Mouse (Mus musculus) testis, adult 2 months (tissue): ENCODE results near the gene Cenpm. TPM values are rescaled to one million over a fixed set of nuclear protein-coding genes. Genes with fewer than 3 reads are reported as not detected.

Source experiments
- H3K27ac ChIP-seq: fragments of 200-500 bp; 2 replicates; pipeline ENCODE4 v1.5.1; 2012; ENCODE audit warnings: low read depth, low read length; ENCODE audit not compliant: control insufficient read depth, insufficient read depth
- H3K27me3 ChIP-seq: fragments of 200-500 bp; 2 replicates; pipeline ENCODE4 v1.6.1; 2012; ENCODE audit warnings: mild to moderate bottlenecking, low read length, moderate library complexity; ENCODE audit not compliant: control insufficient read depth, insufficient read depth
- H3K36me3 ChIP-seq: fragments of 200-500 bp; 2 replicates; pipeline ENCODE4 v1.6.1; 2012; ENCODE audit warnings: mild to moderate bottlenecking, low read length; ENCODE audit not compliant: control insufficient read depth, insufficient read depth
- H3K4me1 ChIP-seq: fragments of 200-500 bp; 2 replicates; pipeline ENCODE4 v1.6.1; 2012; ENCODE audit warnings: low read length; ENCODE audit not compliant: control insufficient read depth, insufficient read depth
- H3K4me3 ChIP-seq: fragments of 200-500 bp; 2 replicates; pipeline ENCODE4 v1.5.1; 2012; ENCODE audit warnings: low read depth, mild to moderate bottlenecking, low read length, moderate library complexity, mixed read lengths; ENCODE audit not compliant: control insufficient read depth
- CTCF ChIP-seq: fragments of 200-500 bp; IDR thresholded peaks from 2 replicates; pipeline ENCODE4 v1.5.1; 2012; ENCODE audit warnings: low read depth, mild to moderate bottlenecking, inconsistent platforms, low read length, moderate library complexity; ENCODE audit not compliant: control insufficient read depth, insufficient read depth, insufficient replicate concordance
- POLR2A ChIP-seq: fragments of 200-500 bp; IDR thresholded peaks from 2 replicates; pipeline ENCODE4 v1.6.1; 2012; ENCODE audit warnings: low read depth, mild to moderate bottlenecking, inconsistent platforms, low read length, moderate library complexity; ENCODE audit not compliant: control insufficient read depth
- polyA plus RNA-seq: library from polyadenylated mRNA; depleted of rRNA; stranded (reverse); fragments of >200 nt; gene quantifications from 2 replicates; pipeline ENCODE4 v1.2.3, GENCODE M21; 2012; rRNA removed

Cenpm gene
- polyA plus RNA-seq, 1 experiment, result 14.6 TPM

DNA sequence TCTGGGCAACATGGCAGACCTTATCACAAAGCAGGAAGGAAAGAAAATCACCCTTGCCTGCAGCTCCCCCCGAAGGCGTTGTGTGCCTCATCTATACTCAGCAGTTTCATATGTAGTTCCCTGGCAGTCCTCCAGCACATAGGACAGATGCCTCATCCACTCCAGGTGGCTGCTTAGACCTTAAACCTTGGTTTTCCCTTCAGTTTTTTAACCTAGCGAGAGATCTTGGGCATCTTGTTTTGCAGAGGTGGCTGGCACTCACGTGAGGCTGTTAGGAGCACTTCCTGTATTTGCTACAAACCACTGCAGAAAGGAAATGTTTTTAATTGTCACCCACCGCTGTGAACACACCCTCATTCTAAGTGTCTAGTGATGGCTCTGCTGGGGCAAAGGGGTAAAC, 57.6 kb downstream of the Cenpm start:
- Histone ChIP-seq H3K4me1 (no peaks in the 10 kb centered on the region), H3K4me3 (no peak overlapping the region), H3K27ac (no peak overlapping the region), H3K36me3 (no peaks in the 10 kb centered on the region; the same call in 1 of the 2 replicates), H3K27me3 (no peaks in the 10 kb centered on the region)
- TF ChIP-seq CTCF, result no peak
- TF ChIP-seq POLR2A, result no peak

DNA sequence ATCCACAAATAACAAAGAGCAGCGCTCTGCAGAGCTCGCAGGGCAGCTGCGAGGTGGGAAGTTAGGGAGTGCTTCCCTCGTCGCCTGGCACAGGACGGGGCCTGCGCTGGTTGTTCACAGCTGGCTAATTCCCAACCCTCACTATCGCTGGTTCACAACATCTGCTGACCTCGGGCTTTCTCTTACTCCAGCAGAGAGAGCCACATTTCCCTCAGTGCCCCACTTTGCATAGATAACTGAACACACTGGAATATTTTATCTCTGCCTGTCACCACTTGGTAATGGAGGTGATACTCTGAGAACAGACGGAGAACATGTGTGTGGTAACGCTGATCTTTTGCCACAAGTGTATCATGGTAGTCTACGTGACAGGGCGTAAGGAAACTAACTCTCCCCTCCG, 58.4 kb downstream of the Cenpm start:
- no peaks in the 10 kb centered on the region for H3K4me1 ChIP-seq
- H3K27me3 ChIP-seq, result no peaks in the 10 kb centered on the region
- H3K36me3 ChIP-seq, result no peaks in the 10 kb centered on the region; the same call in 1 of the 2 replicates
- H3K4me3 ChIP-seq, result no peak overlapping the region
- TF ChIP-seq POLR2A (no peak), CTCF (no peak)
- H3K27ac ChIP-seq, result no peak overlapping the region

DNA sequence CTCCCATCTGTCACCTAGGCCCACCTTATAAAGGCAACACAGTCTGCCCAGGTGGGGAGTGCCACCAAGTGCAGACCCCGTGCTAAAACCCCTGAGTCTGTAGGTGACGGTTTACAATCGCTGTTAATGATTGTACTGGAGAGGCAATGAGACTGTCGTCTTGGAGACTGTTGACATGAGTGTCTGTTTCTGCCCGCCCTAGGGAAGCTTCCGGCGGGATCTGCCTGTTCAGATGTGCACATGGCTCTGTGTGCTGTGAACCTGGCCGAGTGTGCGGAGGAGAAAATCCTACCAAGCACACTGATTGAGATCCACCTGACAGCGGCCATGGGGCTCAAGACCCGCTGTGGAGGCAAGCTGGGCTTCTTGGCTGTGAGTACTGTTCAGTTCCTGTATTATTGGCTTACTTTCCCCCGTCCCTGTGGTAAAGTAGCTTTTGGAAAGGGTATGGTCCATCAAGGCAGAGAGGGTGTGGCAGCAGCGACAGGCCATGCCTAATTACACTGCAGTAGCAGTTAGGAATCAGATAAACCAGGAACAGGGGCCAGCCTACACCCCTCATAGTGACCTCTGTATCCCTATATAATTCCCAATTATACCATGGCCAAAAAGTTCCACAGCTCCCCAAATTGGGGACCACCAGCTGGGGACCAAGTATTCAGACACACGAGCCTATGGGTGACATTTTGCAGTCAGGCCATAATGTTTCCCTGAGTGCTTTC, 59.3 kb downstream of the Cenpm start:
- no peak overlapping the region for H3K4me3 ChIP-seq
- H3K27me3 ChIP-seq, result no peaks in the 10 kb centered on the region
- H3K27ac ChIP-seq, result no peak overlapping the region
- TF ChIP-seq CTCF, result no peak
- TF ChIP-seq POLR2A, result no peak
- no peaks in the 10 kb centered on the region for H3K4me1 ChIP-seq
- H3K36me3 ChIP-seq, result no peaks in the 10 kb centered on the region; the same call in 1 of the 2 replicates

DNA sequence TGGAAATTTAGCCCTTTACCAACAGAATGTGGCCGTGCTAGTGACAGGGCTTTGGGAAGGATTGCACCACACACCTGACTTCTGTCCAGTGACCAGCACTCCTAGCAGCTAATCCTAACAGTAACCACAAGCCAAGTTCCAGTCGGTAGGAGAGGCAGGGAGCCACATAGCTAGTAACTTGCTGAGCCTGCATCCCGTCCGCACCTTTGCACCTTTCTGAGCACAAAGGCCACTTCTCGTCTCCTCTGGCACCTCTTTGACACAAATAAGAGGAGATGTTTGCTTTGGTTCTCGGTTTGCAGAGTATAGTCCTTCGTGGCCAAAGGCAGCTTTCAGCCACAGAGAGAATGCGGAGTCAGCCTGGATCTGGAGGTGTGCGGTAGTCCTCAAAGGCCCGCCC, 59.9 kb downstream of the Cenpm start:
- Histone ChIP-seq H3K27me3 (no peaks in the 10 kb centered on the region), H3K36me3 (no peaks in the 10 kb centered on the region; the same call in 1 of the 2 replicates), H3K4me1 (no peaks in the 10 kb centered on the region), H3K27ac (no peak overlapping the region), H3K4me3 (no peak overlapping the region)
- TF ChIP-seq CTCF (no peak), POLR2A (no peak)

DNA sequence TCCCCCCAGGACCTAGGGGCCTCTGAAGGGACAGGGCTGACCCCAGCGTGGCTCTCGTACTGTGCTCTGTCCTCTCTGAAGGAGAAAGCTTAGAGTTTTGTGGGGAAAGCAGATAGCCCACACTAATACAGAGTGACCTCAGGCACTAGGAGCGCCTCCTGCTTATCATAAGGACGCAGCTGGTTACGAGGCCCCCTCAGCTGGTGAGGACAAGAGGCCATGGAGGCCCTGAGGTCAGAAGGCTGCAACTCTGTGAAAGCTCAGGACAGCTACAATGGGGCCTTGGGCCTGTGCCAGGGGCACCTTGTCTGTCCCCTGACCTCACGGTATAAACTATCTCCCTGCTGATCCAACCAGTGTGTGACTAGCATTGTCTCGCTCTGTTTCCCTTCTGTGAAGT, 60.4 kb downstream of the Cenpm start:
- no peaks in the 10 kb centered on the region; the same call in 1 of the 2 replicates for H3K36me3 ChIP-seq
- no peaks in the 10 kb centered on the region for H3K4me1 ChIP-seq
- TF ChIP-seq POLR2A, result no peak
- TF ChIP-seq CTCF, result no peak
- no peaks in the 10 kb centered on the region for H3K27me3 ChIP-seq
- H3K4me3 ChIP-seq, result no peak overlapping the region
- H3K27ac ChIP-seq, result no peak overlapping the region

Other genes starting within 250 kb of the Cenpm start
- 646 and 682 TPM in 2 replicates for gene Desi1, start 210.9 kb downstream of the Cenpm start, polyA plus RNA-seq
- gene Snu13, start 197.2 kb downstream of the Cenpm start, polyA plus RNA-seq, result 68.8 and 72.0 TPM in 2 replicates
- 86.7 and 90.3 TPM in 2 replicates for gene 4930407I10Rik, start 185.6 kb downstream of the Cenpm start, polyA plus RNA-seq
- gene Mei1, start 174.8 kb downstream of the Cenpm start, polyA plus RNA-seq, result 8.2 and 10.3 TPM in 2 replicates
- gene Ccdc134, start 116.8 kb downstream of the Cenpm start, polyA plus RNA-seq, result 18.1 and 19.9 TPM in 2 replicates
- gene Srebf2, start 97.6 kb downstream of the Cenpm start, polyA plus RNA-seq, result 36.2 and 40.1 TPM in 2 replicates
- 0.31 and 0.61 TPM in 2 replicates for gene Shisa8, start 31.9 kb downstream of the Cenpm start, polyA plus RNA-seq
- 7.2 and 8.0 TPM in 2 replicates for gene Tnfrsf13c, start 20.4 kb downstream of the Cenpm start, polyA plus RNA-seq
- gene 1500009C09Rik, start 7.6 kb upstream of the Cenpm start, polyA plus RNA-seq, result 7.8 and 9.4 TPM in 2 replicates
- gene Sept3, start 30.1 kb upstream of the Cenpm start, polyA plus RNA-seq, result 12.1 and 14.0 TPM in 2 replicates
- gene Wbp2nl, start 54.2 kb upstream of the Cenpm start, polyA plus RNA-seq, result 149 and 170 TPM in 2 replicates
- gene Naga, start 94.2 kb upstream of the Cenpm start, polyA plus RNA-seq, result 45.3 and 48.9 TPM in 2 replicates
- gene Pheta2, start 94.2 kb upstream of the Cenpm start, polyA plus RNA-seq, result 5.0 and 5.5 TPM in 2 replicates
- gene Smdt1, start 94.2 kb upstream of the Cenpm start, polyA plus RNA-seq, result 129 and 140 TPM in 2 replicates
- gene Ndufa6, start 109.6 kb upstream of the Cenpm start, polyA plus RNA-seq, result 240 and 246 TPM in 2 replicates
- gene Cyp2d22, start 135.5 kb upstream of the Cenpm start, polyA plus RNA-seq, result 9.9 and 11.0 TPM in 2 replicates
- gene Cyp2d11, start 149.3 kb upstream of the Cenpm start, polyA plus RNA-seq, result not detected in 2 replicates
- gene Cyp2d10, start 162.4 kb upstream of the Cenpm start, polyA plus RNA-seq, result 0.10 TPM in 1 of 2 replicates, not detected in the other
- gene Cyp2d9, start 188.7 kb upstream of the Cenpm start, polyA plus RNA-seq, result not detected in 2 replicates